Mouse (Mus musculus): ENCODE measurements at regions not wholly inside any gene's neighbourhood (a gene's known extent, or its start where the extent isn't known, plus 50 kb on each side); places are given as distances from the start of the nearest gene placed in this dataset.

DNA sequence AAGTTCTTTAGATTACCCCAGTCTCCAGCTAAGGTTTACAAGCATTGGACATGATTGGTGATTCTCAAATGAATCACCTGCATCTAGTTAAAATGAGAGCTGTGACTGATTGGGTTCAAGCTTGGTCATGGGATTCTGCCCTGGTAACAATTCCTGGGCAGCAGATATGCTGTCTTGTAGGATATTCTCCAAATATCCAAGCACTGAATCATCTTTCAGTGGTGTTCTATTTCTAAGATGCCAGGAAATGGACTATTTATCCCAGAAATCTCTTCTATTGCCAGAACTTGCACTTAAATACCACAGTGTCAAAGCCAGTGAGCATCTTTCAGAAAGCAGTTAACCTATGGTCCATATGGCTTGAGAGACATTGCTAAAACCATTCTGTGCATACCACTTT lies 475.8 kb upstream of the Cdh11 start:
- no peak for TF ChIP-seq POLR2A (IDR thresholded peaks at IDR 0.05; ENCODE audit: insufficient read length, low read depth)
- no peak for TF ChIP-seq MYOD1 (IDR thresholded peaks at IDR 0.05; ENCODE audit: control insufficient read depth in 1 of 3, insufficient read length in 2 of 3, low read depth in 2 of 3)
- no peak for TF ChIP-seq USF1 (IDR thresholded peaks at IDR 0.05; ENCODE audit: low read depth)
- no peak for TF ChIP-seq SRF (IDR thresholded peaks at IDR 0.05; ENCODE audit: control insufficient read depth, insufficient read length, low read depth)
- no peak for TF ChIP-seq E2F4 (IDR thresholded peaks at IDR 0.05; ENCODE audit: insufficient read depth)
- no peak for TF ChIP-seq MAX (IDR thresholded peaks at IDR 0.05; ENCODE audit: low read depth)
- no peak for TF ChIP-seq TCF12 (IDR thresholded peaks at IDR 0.05; ENCODE audit: insufficient read depth, poor library complexity, severe bottlenecking)
- TF ChIP-seq MYOG (IDR thresholded peaks at IDR 0.05; ENCODE audit: control insufficient read depth in 1 of 3, insufficient read depth in 1 of 3, insufficient read length in 2 of 3, low read depth in 2 of 3) = no peak
- TF ChIP-seq TCF3 (IDR thresholded peaks at IDR 0.05; ENCODE audit: insufficient read length, low read depth) = no peak
- TF ChIP-seq POLR2AphosphoS2 (IDR thresholded peaks at IDR 0.05; ENCODE audit: insufficient read length, low read depth) = no peak
- TF ChIP-seq CEBPB (IDR thresholded peaks at IDR 0.05; ENCODE audit: insufficient read depth, poor library complexity, severe bottlenecking) = no peak
- no peak for TF ChIP-seq REST (IDR thresholded peaks at IDR 0.05; ENCODE audit: insufficient read depth, insufficient read length)

Data from myocyte (in vitro differentiated cells).